Mouse (Mus musculus): ENCODE data around the gene Pnisr.

Gene Pnisr

DNA sequence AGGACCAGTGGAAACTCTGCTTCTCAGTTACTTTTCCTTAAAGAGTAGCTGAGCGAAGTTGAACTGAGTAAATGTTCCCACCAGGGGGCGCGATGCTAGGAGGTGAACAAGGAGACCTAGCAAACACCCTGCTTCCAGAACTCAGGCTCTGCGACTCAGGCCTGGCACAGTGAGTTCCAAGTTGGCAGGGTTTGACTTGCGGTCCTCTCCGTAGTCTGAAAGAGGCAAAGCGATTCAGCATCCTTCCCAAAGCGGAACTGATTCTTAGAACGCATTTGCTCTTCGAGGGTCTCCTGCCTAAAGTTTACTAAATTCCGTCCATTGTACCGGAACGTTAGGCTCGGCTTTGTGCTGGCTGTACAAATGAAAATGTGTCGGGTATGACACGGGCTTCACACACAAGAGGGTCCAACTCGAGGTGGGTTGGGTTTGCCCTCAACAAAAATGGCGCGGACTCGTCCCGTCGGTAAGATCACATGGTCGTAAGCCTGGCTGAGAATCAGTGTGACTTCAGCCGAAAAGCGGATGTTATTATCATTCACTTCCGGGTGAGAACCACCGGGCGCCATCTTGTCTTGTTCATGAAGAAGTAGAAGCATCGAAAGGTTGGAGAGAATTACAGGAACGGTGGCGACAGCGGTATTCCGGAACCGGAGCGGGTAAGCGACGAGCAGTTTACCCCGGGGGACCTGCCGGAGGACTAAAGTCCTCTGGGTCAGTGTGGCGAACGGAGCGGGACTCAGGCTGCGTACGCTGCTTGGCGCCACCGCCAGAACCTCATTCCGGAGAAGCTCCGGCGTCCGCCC, at the start of gene Pnisr:
Gene Pnisr, plus strand, starts transcription at position 103 of the 806 bp plus-strand sequence.
- DNase-seq (ENCODE audit: low read depth, low spot score): peak; percentile 96

DNA sequence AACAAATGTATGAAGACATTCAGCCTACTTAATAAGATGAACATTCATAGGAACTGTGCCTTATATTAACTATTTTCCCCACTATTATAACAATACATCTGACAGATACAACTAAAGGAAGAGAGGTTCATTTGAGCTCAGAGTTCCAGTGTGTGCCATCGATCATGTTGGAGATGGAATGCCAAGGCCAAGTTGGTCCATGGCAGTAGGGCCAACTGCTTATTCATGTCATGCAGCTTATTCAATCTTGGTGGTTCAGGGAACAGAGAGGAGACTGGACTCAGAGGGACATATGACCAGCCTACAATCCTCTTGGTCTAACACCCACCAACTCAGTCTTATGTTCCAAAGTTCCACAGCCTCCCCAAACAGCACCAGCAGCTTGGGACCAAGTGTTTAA, 46.4 kb upstream of the Pnisr start:
- DNase-seq (ENCODE audit: low read depth, low spot score): no peak

DNA sequence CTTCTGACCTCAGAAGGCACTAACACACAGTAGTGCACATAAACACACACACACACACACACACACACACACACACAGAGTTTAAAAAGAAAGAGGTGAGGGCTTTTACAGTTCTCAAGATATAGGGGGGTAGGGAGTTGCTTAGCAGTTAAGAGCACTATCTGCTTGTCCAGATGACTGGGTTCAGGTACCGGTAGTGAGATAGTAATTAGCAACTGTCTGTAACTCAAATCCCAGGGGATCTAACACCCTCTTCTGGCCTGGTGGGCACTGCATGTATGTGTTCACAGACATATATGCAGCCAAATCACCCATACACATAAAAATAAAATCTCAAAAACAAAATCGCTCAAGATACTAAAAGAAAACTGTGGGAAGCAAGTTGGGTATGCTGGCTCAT, 45.8 kb upstream of the Pnisr start:
- DNase-seq (ENCODE audit: low read depth, low spot score): no peak

DNA sequence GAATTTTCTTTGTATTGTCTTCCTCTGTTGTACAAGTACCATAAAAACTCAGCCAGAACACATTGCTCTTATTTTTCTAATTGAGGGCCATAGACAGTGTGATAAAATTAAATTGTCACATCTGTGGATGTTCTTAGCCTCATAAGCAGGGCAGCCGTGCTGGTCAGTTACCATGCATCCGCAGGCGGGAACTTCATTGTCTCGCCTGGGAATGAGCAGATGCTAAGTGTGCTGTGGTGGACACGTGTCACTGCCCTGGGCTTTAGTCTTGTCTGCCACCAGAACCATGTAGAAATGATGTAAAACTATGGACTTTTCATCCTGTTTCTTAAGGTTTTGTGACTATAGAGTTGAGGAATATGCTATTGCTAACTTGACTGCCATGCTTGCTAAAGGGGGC, 40.2 kb upstream of the Pnisr start:
- DNase-seq (ENCODE audit: low read depth, low spot score): no peak

DNA sequence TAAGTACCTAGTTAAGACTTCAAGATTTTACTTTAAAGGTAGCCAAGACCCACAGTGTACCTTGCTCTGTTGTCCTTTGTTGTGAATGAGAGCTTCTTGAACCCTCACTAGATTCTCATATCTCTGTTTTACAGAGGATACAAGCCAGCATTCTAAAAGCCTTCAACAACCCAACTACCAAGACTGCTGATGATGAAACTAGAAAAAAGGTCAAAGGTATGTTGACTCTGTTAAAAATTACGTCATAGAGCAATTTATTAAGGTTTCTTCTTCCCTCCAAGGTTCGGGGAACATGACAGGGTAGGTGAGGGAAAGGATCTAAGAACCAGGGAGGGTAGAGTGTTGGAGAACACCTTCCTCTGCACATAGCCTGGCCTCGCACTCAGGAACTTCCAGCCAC, 36.8 kb upstream of the Pnisr start:
- DNase-seq (ENCODE audit: low read depth, low spot score): no peak

DNA sequence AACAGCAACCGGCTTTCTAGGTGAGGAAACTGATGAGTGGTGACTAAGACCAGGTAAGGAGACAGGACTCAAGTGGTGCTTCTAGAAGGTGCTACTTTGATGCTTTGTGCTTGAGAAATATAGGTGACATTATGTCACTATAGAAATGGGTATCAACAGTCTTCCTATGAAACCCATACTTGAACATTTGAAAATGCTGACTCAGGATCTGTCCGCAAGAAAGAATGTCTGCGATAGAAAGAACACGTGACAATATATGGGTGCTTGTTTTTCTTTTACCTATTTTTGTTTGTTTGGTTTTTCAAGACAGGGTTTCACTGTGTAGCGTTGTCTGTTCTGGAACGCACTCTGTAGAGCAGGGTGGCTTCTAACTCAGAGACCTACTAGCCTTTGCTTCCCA, 34.7 kb upstream of the Pnisr start:
- no peak for DNase-seq (ENCODE audit: low read depth, low spot score)

DNA sequence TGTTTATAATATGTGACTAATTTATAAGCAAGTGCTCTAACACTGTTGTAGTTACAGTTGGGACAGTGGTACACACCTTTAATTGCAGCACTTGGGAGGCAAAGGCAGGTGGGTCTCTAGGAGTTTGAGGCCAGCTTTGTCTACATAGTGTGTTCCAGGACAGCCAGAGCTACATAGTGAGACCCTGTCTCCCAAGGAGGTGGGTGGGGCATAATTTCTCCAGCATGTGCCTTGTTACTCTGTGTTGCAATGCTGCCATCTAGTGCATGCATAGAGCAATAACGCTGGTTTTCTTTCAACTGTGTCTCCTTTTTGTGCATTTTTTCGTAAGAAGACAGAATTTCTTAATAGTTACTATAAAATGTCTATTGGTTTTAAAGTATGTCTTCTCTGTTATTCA, 33.4 kb upstream of the Pnisr start:
- peak; percentile 73 for DNase-seq (ENCODE audit: low read depth, low spot score)

DNA sequence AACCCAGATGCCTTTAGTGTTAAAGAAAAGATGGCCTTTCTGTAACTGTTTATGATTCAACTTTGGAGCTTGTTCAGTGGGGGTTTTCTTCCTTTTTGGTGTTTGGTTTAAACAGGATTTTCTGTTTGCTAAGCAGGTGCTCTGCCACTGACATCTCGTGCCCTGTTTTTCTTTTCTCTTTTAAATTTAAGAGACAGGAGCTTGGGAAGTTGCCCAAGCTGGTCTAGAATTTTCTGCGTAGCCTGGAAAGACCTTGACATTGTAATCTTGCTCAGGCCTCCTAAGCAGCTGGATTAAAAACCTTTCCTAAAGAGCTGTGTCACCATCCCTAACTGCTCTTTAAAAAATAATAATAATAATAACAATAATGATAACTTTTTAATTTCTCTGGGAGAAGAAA, 20.8 kb upstream of the Pnisr start:
- no peak for DNase-seq (ENCODE audit: low read depth, low spot score)

DNA sequence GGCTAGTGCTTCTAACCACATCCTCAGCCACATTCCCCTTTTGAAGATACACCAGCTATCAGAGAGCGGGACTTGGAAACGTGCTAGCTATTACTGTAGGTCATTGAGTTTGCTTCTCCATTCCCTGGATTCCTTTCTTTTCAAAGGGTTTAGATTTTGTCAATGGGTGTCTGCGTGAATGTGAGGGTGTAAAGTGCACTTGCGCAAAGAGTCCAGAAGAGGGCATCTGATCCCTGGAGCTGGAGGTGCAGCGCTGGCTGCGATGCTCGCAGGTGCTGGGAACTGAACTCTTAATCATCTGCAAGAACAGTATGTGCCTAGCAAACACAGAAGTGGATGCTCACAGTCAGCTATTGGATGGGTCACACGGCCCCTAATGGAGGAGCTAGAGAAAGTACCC, 14.5 kb upstream of the Pnisr start:
- no peak for DNase-seq (ENCODE audit: low read depth, low spot score)

DNA sequence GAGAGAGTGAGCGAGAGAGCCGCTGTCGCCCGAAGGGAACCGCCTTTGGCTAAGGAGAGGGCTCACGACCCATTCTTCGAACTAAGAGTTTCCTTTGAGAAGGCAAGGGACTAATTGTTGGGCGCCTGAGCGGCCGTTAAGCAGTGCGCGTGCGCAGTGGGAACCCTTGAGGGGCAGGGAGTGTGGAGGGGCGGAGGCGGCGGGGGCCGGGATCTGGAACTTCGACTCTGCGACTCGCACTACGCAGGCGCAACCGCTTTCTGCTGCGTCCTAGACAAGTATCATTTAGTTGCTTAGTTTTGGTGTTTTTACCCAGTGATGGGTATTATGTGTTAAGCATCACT, 876 bp downstream of the Pnisr start:
- peak; percentile 84 for DNase-seq (ENCODE audit: low read depth, low spot score)

DNA sequence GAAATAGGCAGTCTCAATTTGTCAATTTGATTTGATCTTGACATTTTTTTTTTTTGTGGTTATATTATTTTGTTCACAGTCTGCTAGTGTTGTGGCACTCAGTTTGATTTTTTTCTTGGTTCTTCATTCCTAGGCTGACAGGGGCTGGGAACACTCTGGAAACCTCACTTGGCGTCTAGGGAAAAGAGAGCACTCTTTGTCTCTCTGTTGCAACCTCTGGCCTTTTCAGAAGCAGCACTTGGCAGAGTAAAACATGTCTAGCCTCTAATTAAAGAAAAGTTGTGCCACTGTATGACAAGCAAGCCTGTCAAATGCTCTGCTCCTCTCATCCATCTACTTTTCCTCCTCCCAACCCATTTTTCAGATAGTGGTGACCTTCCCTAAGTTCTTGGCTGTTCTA, 10.1 kb downstream of the Pnisr start:
- DNase-seq (ENCODE audit: low read depth, low spot score): no peak

DNA sequence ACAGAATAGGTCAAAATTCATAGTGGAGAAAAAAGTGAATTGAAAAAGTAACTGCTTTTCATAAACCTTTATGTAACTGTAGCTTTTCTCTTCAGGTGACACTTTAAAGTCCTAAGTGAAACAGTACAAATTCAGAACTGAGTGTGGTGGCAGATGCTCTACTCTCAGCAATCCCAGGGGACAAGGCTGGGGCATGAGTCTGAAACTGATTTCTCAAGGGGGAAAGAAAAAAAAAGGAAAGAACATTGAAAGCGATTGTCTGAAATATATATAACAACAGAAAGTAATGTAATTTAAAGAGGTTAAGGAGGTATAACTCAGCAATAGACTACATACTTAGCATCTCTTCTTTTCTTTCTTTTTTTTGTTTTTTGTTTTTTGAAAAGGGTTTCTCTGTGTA, 17.8 kb downstream of the Pnisr start:
- no peak for DNase-seq (ENCODE audit: low read depth, low spot score)

DNA sequence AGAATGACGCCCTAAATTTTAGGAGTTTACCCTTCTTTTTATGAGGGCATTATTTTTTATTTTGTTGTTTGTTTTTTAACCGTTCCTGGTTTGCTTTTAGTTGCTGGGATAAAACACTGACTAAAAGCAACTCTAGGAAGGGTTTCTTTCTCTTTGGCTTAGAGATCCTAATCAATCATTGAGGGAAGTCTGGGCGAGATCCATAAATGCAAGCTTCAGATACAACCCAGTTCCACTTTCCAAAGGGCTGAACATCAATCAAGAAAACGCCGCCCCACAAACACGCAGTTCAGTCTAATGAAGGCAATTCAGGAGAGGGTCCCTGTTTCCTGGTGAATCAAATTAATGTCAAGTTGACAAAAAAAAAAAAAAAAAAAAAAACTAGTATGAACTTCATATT, 31.4 kb downstream of the Pnisr start:
- DNase-seq (ENCODE audit: low read depth, low spot score): no peak

DNA sequence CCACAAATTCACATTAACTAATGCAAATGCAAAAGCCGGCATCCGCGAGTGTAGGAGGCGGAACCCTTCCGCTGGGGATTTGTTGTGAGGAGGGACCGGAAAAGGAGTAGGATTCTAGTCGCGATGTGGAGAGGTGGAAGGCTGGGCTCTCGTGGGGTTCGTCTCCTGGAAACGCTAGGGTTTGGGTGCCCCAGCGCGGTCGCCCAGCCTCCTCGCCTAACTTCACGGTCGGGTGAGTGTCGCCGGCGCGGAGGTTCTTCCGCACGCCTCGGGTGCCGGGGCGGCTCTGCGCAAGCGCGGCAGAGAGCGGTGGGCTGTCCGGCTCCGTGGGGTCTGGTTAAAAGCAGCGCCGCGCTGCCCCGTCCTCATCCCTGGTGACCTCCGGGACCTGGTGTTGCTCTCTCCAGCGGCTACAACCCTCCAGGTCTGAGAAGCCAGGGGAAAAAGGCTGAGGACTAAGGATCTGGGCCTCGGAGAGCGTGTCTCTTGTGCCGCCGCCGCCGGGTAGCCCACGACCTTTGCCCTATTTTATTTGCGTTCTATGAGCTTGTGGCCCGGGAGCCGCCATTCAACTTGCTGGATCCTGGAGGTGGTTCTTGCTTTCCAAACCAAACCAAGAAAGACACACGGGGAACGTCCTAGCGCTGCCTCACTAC, 32.3 kb downstream of the Pnisr start, which contains the start of gene Coq3:
Gene Coq3, plus strand, starts transcription at position 109 of the 656 bp plus-strand sequence.
- DNase-seq (ENCODE audit: low read depth, low spot score): peak; percentile 77

DNA sequence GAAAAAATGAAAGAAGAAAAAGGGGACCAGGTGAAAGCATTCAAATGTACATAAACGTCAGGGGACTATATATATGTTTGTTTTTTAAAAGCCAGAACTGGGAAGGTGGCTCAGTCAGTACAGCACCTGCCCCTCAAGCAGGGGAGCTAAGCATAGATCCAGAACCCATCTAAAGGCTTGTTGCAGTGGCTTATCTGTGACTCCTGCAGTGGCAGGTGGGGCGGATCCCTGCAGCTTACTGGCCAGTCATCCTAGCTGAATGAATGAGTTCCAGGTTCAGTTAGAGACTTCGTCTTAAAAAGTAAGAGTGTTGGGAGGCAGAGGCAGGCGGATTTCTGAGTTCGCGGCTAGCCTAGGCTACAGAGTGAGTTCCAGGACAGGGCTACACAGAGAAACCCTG, 35.4 kb downstream of the Pnisr start:
- DNase-seq (ENCODE audit: low read depth, low spot score): no peak

DNA sequence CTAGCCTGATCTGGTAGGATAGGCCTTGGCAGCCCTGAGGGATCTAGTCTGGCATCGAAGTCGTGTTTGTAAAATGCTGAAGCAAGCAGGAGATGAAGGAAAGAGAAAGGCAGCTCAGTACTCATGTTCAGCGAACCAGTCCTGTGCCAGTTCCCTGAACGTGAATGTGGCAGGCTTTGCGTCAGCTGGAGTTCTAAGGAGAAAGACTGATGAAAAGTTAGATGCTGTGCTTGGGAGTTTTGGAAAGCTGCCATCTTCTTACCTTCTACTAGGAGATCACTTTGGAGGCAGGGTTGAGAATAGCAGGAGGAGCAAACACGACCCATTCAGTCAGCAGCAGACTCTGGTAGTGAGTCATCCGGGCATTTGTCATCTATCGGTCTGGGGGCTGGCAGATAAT, 38.4 kb downstream of the Pnisr start:
- no peak for DNase-seq (ENCODE audit: low read depth, low spot score)
